Mouse (Mus musculus) G1E (cell line): ENCODE data around the gene Erg.

Source experiments
- CTCF ChIP-seq: IDR thresholded peaks from 2 replicates; pipeline ENCODE4 v1.5.1; 2012; ENCODE audit warnings: low read depth, low read length, inconsistent platforms, mixed read lengths
- GATA1 ChIP-seq: IDR thresholded peaks from 2 replicates; pipeline ENCODE4 v1.6.1; 2012; ENCODE audit warnings: borderline replicate concordance, low read length, inconsistent platforms, mixed read lengths
- POLR2AphosphoS5 ChIP-seq: IDR thresholded peaks from 2 replicates; pipeline ENCODE4 v1.6.1; 2012; ENCODE audit warnings: low read depth, low read length, inconsistent platforms; ENCODE audit not compliant: insufficient replicate concordance
- TAL1 ChIP-seq: conservative IDR thresholded peaks from 2 replicates; pipeline ENCODE4 v1.6.1; 2012; ENCODE audit warnings: low read depth, low read length, inconsistent platforms, mixed read lengths

DNA sequence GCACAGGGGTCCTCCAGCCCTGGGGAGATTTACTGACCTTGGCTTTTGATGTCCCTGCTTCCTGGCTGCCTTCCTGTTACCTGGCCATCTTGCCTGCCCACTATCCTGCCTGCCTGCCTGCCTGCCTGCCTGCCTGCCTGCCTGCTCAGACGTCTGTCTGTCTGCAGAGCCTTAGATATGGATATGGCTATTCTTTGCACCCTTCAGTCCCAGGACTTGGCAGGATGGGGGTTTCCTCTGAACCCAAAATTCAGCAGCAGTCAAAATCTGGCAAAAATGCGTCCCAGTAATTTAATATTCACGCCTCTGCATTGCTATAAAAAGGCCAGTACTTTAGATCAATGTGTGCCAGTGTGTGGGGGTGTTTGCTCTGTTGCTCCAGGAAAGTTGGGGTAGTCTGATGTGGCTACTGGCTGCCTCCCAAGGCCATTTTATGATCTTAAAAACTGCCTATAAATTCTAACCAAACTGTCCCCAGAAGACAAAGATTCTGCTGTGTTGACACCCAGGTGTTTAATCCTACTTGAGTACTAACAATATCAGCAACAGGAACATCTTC lies 172.9 kb downstream of the Erg start:
- TF ChIP-seq CTCF (no peak), GATA1 (no peak), TAL1 (no peak), POLR2AphosphoS5 (no peak)
